Mouse (Mus musculus): Measurements from ENCODE around the gene Atp5f1.

Gene Atp5f1

GRCm38 (mm10) chr3:105900266-105900665 lies 59.6 kb downstream of the Atp5f1 start:
- DNase-seq (ENCODE audit: low spot score in 2 of 2): peak; percentile 61 to 71

- DNase-seq (ENCODE audit: low spot score in 2 of 2): peak; percentile 82 to 86
Measured at GRCm38 (mm10) chr3:105899394-105900147, 60.3 kb downstream of the Atp5f1 start.

GRCm38 (mm10) chr3:105898861-105899260 lies 61.0 kb downstream of the Atp5f1 start:
- no peak for DNase-seq (ENCODE audit: low spot score in 2 of 2)

GRCm38 (mm10) chr3:105898325-105898724 lies 61.6 kb downstream of the Atp5f1 start:
- no peak for DNase-seq (ENCODE audit: low spot score in 2 of 2)

GRCm38 (mm10) chr3:105896811-105897210 lies 63.1 kb downstream of the Atp5f1 start:
- no peak for DNase-seq (ENCODE audit: low spot score in 2 of 2)

- DNase-seq (ENCODE audit: low spot score in 2 of 2): peak; percentile 93 to 96
Measured at GRCm38 (mm10) chr3:105894601-105895592, 65.0 kb downstream of the Atp5f1 start.

- DNase-seq (ENCODE audit: low spot score in 2 of 2): peak in 1 of 2 experiments; percentile 15
Measured at GRCm38 (mm10) chr3:105893941-105894391, 65.9 kb downstream of the Atp5f1 start.

Measured in natural killer cell, adult 2 months (primary cell).